Mouse (Mus musculus) forelimb bud, embryonic 11.5 days (tissue): ENCODE results near the gene Pam16.
A peak's percentile ranks its signal among the peaks of the same experiment; 100 is the strongest.

Experiments used
- DNase-seq: peaks from one replicate; pipeline ENCODE4 v3.0.0-alpha.2; 2012; ENCODE audit warnings: low read depth, low spot score

The Pam16 gene

GRCm38 (mm10) chr16:4611193-4611592 is 13.6 kb downstream of the Pam16 start:
- DNase-seq: no peak

GRCm38 (mm10) chr16:4608532-4609059 is 16.2 kb downstream of the Pam16 start:
- DNase-seq: no peak

- DNase-seq: peak; percentile 86
Observed at GRCm38 (mm10) chr16:4607818-4608531, 16.8 kb downstream of the Pam16 start.

GRCm38 (mm10) chr16:4606431-4607084 is 18.2 kb downstream of the Pam16 start:
- DNase-seq: no peak

- DNase-seq: no peak
Observed at GRCm38 (mm10) chr16:4605514-4606131, 19.2 kb downstream of the Pam16 start.

GRCm38 (mm10) chr16:4604293-4604837 is 20.4 kb downstream of the Pam16 start:
- no peak for DNase-seq

- DNase-seq: no peak
Observed at GRCm38 (mm10) chr16:4603453-4603837, 21.3 kb downstream of the Pam16 start.

GRCm38 (mm10) chr16:4602766-4603452 is 21.9 kb downstream of the Pam16 start:
- peak; percentile 76 for DNase-seq

GRCm38 (mm10) chr16:4602189-4602588 is 22.6 kb downstream of the Pam16 start:
- no peak for DNase-seq

GRCm38 (mm10) chr16:4600701-4601310 is 24.0 kb downstream of the Pam16 start:
- DNase-seq: no peak

GRCm38 (mm10) chr16:4599616-4600015 is 25.2 kb downstream of the Pam16 start:
- no peak for DNase-seq

GRCm38 (mm10) chr16:4598891-4599543 is 25.8 kb downstream of the Pam16 start:
- DNase-seq: no peak

GRCm38 (mm10) chr16:4598041-4598440 is 26.7 kb downstream of the Pam16 start:
- no peak for DNase-seq

GRCm38 (mm10) chr16:4597296-4597695 is 27.5 kb downstream of the Pam16 start:
- no peak for DNase-seq

GRCm38 (mm10) chr16:4596836-4597235 is 28.0 kb downstream of the Pam16 start:
- DNase-seq: no peak

- DNase-seq: no peak
Observed at GRCm38 (mm10) chr16:4596141-4596728, 28.6 kb downstream of the Pam16 start.

GRCm38 (mm10) chr16:4595527-4595963 is 29.2 kb downstream of the Pam16 start:
- DNase-seq: no peak

- no peak for DNase-seq
Observed at GRCm38 (mm10) chr16:4594814-4595526, 29.8 kb downstream of the Pam16 start.

- peak; percentile 88 for DNase-seq
Observed at GRCm38 (mm10) chr16:4593971-4594813, 30.6 kb downstream of the Pam16 start, which contains the start of gene Glis2. Glis2 (plus strand) TSS chr16:4594713.
